Mouse (Mus musculus) C2C12 (cell line): ENCODE results near the gene Pabpn1l.

Experiments
- CEBPB ChIP-seq: IDR thresholded peaks from one replicate; pipeline ENCODE4 v1.6.1; 2011; ENCODE audit warnings: low read depth, mild to moderate bottlenecking, control low read depth, moderate library complexity
- CTCF ChIP-seq: IDR thresholded peaks from one replicate; pipeline ENCODE4 v1.5.1; 2011; ENCODE audit not compliant: control insufficient read depth, insufficient read depth, insufficient read length
- MAX ChIP-seq: IDR thresholded peaks from one replicate; pipeline ENCODE4 v1.6.1; 2011; ENCODE audit warnings: mild to moderate bottlenecking, control low read depth
- MYOG ChIP-seq: IDR thresholded peaks from one replicate; pipeline ENCODE4 v1.6.1; 2011; ENCODE audit not compliant: control insufficient read depth, insufficient read length; ENCODE audit errors: extremely low read depth
- USF1 ChIP-seq: IDR thresholded peaks from one replicate; pipeline ENCODE4 v1.6.1; 2011; ENCODE audit warnings: low read depth, mild to moderate bottlenecking, control low read depth, moderate library complexity

- no peak for TF ChIP-seq CTCF
- TF ChIP-seq MAX = no peak
- no peak for TF ChIP-seq USF1
- no peak for TF ChIP-seq CEBPB
- TF ChIP-seq MYOG = no peak
Observed at GRCm38 (mm10) chr8:122665221-122665620, 42.7 kb upstream of the Pabpn1l start.
